Mouse (Mus musculus) liver, postnatal 0 days (tissue): ENCODE measurements around the gene Igflr1. TPM values are rescaled to one million over a fixed set of nuclear protein-coding genes. Genes with fewer than 3 reads are reported as not detected.

Experiments
- ATAC-seq: fragments of 200-750 bp; cut with Nextera tagmentation; 2 replicates; pipeline ENCODE4 v1.8.0; 2017; ENCODE audit warnings: mild to moderate bottlenecking, moderate library complexity
- DNase-seq: peaks from one replicate; pipeline ENCODE4 v3.0.0-alpha.2; 2016
- H3K27ac ChIP-seq: fragments of 300-500 bp; sonication (generic); 2 replicates; pipeline ENCODE4 v1.5.1; 2014; ENCODE audit warnings: antibody characterized with exemption, moderate library complexity, mild to moderate bottlenecking, low read depth
- H3K27me3 ChIP-seq: fragments of 300-500 bp; sonication (generic); 2 replicates; pipeline ENCODE4 v1.6.1; 2014; ENCODE audit warnings: low read length, control low read depth, mixed read lengths; ENCODE audit not compliant: insufficient read depth
- H3K36me3 ChIP-seq: fragments of 300-500 bp; sonication (generic); replicated peaks from 2 replicates; pipeline ENCODE4 v1.6.1; 2014; ENCODE audit warnings: mild to moderate bottlenecking, control low read depth, low read length, moderate library complexity, mixed read lengths; ENCODE audit not compliant: insufficient read depth
- H3K4me1 ChIP-seq: fragments of 300-500 bp; sonication (generic); 2 replicates; pipeline ENCODE4 v1.6.1; 2014; ENCODE audit warnings: antibody characterized with exemption, mild to moderate bottlenecking, control low read depth; ENCODE audit not compliant: insufficient read depth
- H3K4me2 ChIP-seq: fragments of 300-500 bp; sonication (generic); 2 replicates; pipeline ENCODE4 v1.6.1; 2014; ENCODE audit warnings: low read depth, mild to moderate bottlenecking, low read length, moderate library complexity, mixed read lengths
- H3K4me3 ChIP-seq: fragments of 300-500 bp; sonication (generic); 2 replicates; pipeline ENCODE4 v1.5.1; 2014; ENCODE audit warnings: low read depth, low read length
- H3K9ac ChIP-seq: fragments of 300-500 bp; sonication (generic); replicated peaks from 2 replicates; pipeline ENCODE4 v1.6.1; 2014; ENCODE audit warnings: mild to moderate bottlenecking, moderate library complexity
- H3K9me3 ChIP-seq: fragments of 300-500 bp; sonication (generic); 2 replicates; pipeline ENCODE4 v1.6.1; 2016; ENCODE audit warnings: mild to moderate bottlenecking, control low read depth, low read length, mixed read lengths
- CTCF ChIP-seq: sonication (generic); IDR thresholded peaks from 2 replicates; pipeline ENCODE4 v1.5.1; 2016; ENCODE audit warnings: antibody characterized with exemption, low read depth
- EP300 ChIP-seq: IDR thresholded peaks from 2 replicates; pipeline ENCODE4 v1.6.1; 2016; ENCODE audit warnings: antibody characterized with exemption, low read depth, mild to moderate bottlenecking
- WGBS: fragments of 180-500 bp; shearing (Covaris S2); extraction: QIAGEN DNeasy Blood & Tissue Kit; methylation state at CpG from one replicate; pipeline ENCODE4 v1.1.7; 2014; ENCODE audit not compliant: insufficient replicate concordance; 5-methylcytosine and 5-hydroxymethylcytosine counted together
- polyA plus RNA-seq: library from polyadenylated mRNA; unstranded; fragments of >200 nt; fragmentation: Nextera tagmentation; extraction: Ambion mirVana; gene quantifications from 2 replicates; pipeline ENCODE4 v1.2.1, GENCODE M21; 2015

Gene Igflr1
- polyA plus RNA-seq, 1 experiment from 2014 or later: 1.2 TPM

DNA sequence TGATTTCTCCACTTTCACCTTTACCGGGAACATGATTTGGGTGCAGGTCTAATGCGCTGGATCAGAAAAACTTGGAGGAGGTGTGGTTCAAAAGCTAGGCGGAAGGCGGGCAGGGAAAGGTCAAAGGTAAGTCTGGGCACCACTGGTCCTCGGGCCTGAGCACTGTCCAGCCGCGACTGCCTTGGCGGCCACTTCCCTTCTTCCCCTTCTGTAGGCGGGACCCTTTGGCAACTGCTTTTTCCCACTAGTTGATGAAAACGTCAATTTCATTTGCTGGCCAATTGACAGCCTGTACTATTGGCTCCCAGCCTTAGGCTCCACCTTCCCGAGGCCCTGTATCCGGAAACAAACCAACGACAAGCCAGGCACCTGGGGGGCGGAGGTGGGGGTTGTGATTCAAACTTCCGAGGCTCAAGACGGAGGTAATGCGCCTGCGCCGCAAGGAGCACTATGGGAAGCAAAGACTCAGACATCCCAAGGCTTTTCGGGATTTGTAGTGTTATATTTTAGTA is 5.7 kb upstream of the Igflr1 start, which contains the start of gene Lin37:
Lin37 (minus strand) TSS at position 396 of the 512 bp plus-strand sequence.
- under 1% methylated on average over 20 of the region's 20 CpGs for WGBS
- ATAC-seq: peak; percentile 80
- Histone ChIP-seq H3K36me3 (peaks cover 22% of the 10 kb centered on the region), H3K27ac (peak within 1 kb of the TSS; percentile 55), H3K4me2 (peak within 1 kb of the TSS; percentile 80), H3K9me3 (no peaks in the 10 kb centered on the region), H3K9ac (peak within 1 kb of the TSS; percentile 60), H3K4me1 (peaks cover 24% of the 10 kb centered on the region), H3K4me3 (peak within 1 kb of the TSS; percentile 58), H3K27me3 (no peaks in the 10 kb centered on the region)
- TF ChIP-seq EP300 (no peak), CTCF (no peak)
- DNase-seq: peak; percentile 92

DNA sequence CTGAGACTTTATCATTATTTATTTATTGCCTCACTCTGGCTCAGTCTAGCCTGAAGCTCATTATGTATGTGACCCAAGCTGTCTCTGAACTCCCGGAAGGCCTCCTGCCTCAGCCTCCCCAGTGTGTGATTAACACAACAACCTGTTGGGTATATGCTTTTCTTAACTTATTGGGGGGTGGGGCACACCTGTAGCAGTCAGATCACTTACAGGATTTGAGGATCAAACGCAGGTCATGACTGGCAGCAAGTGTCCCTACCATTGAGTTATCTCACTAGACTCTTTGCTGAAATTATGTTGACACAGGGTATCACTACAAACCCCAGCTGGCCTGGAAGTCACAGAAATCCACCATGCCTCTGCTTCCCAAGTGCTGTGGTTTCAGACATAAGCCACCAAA is 4.9 kb upstream of the Igflr1 start:
- TF ChIP-seq EP300: no peak
- 67% methylated on average over 2 of the region's 2 CpGs for WGBS
- DNase-seq (no peak), ATAC-seq (no peak)
- Histone ChIP-seq H3K36me3 (peaks cover 20% of the 10 kb centered on the region), H3K4me2 (peak overlapping the region; percentile 80; the same call in 1 of the 2 replicates), H3K4me3 (no peak overlapping the region), H3K4me1 (peaks cover 24% of the 10 kb centered on the region), H3K27me3 (no peaks in the 10 kb centered on the region), H3K9ac (no peak overlapping the region), H3K9me3 (no peaks in the 10 kb centered on the region), H3K27ac (peak overlapping the region; percentile 55; the same call in 1 of the 2 replicates)

DNA sequence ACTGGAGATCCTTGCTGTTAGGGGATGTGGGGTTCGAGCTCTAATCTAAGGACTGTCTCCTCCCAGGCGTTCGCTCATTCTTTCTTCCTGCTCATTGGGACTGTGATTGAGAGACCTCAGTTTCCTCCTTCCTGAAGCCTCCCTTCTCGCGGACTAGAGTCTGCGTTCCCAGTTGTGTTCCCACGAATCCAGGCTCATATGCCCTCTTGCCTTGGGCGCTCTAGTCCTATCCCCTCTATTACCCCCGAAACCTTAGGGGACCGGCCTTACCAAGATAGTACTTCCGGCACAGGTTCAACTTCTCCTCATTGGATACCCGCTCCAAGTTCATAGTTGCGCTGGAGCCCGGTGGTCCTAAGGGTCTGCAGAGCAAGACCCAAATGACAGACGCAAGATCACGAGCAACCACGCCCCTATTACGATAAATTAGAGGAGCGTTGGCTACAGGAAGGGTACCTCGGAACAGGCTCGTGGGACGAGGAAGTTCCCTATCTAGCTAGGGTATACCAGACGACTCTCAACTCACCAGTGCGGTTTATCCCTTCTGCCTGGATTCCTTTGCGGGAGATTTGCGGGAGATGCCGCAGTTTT is 2.6 kb upstream of the Igflr1 start:
- no peak for ATAC-seq
- peaks cover 24% of the 10 kb centered on the region for H3K4me1 ChIP-seq
- H3K36me3 ChIP-seq: peaks cover 23% of the 10 kb centered on the region
- H3K4me3 ChIP-seq: peak overlapping the region; percentile 73
- peak overlapping the region; percentile 65 for H3K27ac ChIP-seq
- TF ChIP-seq CTCF: no peak
- no peaks in the 10 kb centered on the region for H3K27me3 ChIP-seq
- H3K4me2 ChIP-seq: peak overlapping the region; percentile 93
- under 1% methylated on average over 27 of the region's 27 CpGs for WGBS
- H3K9me3 ChIP-seq: no peaks in the 10 kb centered on the region
- no peak for DNase-seq
- H3K9ac ChIP-seq: peak overlapping the region; percentile 76

DNA sequence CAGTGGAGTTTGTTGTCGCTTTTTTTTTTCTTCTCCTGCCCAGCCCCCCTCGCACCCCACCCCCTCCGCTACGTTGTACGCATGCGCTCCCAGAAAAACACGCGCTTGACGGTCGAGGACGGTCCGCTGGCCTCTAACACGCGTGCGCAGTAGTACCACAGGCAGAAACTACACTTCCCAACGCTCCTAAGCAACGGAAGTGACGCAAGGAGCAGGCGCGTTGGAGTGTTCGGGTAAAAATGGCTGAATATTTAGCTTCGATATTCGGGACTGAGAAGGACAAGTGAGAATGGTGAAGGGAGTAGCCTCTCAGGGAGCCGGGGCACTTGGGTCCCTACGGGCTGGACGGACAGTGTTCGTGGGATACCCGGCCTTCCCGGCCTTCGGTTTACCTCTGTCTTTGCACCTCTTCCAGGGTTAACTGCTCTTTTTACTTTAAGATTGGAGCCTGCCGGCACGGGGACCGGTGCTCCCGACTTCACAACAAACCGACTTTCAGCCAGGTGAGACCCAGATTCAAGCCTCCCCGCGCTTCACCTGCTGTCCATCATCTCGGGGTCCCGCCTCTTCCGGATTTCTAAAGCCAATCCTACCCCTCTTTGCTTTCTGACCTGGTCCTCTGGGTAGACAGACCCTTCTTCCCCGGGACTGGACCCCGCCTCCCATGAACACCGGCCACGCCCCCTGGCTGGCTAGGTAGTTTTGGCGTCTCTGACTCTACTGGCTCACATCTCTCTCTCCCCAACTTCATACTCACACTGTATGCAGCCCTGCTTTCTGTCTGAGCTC is 1.9 kb upstream of the Igflr1 start, which contains the start of the genes U2af1l4, Gm49396 and Psenen:
U2af1l4 (plus strand) TSS at position 185 of the 789 bp plus-strand sequence.
Gm49396 (plus strand) TSS at position 228 of the 789 bp plus-strand sequence.
Psenen (minus strand) TSS at position 511 of the 789 bp plus-strand sequence.
- under 1% methylated on average over 45 of the region's 45 CpGs for WGBS
- ATAC-seq: peak; percentile 85
- peak; percentile 95 for DNase-seq

DNA sequence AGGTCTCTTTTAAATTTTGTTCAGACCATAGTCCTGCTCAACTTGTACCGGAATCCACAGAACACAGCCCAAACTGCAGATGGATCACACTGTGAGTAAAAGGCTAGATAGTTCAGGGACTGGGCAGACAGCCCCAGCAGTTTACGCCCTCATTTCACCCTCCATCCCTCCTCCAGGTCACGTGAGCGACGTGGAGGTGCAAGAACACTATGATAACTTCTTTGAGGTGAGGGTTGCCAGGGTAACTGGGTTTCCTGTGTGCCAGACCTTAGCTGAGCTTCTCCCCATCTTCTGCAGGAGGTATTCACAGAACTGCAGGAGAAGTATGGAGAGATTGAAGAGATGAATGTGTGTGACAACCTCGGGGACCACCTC is 1.3 kb upstream of the Igflr1 start:
- Histone ChIP-seq H3K4me3 (peak overlapping the region; percentile 73), H3K36me3 (peaks cover 30% of the 10 kb centered on the region), H3K9ac (0 out of 2 replicates have a peak overlapping the region, but pooled peaks have one; percentile 23), H3K9me3 (no peaks in the 10 kb centered on the region), H3K4me2 (peak overlapping the region; percentile 74), H3K27ac (peak overlapping the region; percentile 95), H3K4me1 (peaks cover 15% of the 10 kb centered on the region), H3K27me3 (no peaks in the 10 kb centered on the region)
- 32% methylated on average over 6 of the region's 6 CpGs for WGBS
- ATAC-seq (no peak), DNase-seq (no peak)
- TF ChIP-seq EP300: no peak
- no peak for TF ChIP-seq CTCF

More for the DNA sequence above, 1.9 kb upstream of the Igflr1 start, which contains the start of the genes U2af1l4, Gm49396 and Psenen:
- H3K4me3 ChIP-seq: peak within 1 kb of the TSS; percentile 73
- H3K27ac ChIP-seq: peak within 1 kb of the TSS; percentile 95
- no peaks in the 10 kb centered on the region for H3K27me3 ChIP-seq
- peak within 1 kb of the TSS; percentile 93 for H3K4me2 ChIP-seq
- peaks cover 27% of the 10 kb centered on the region for H3K36me3 ChIP-seq
- TF ChIP-seq EP300 (no peak), CTCF (no peak)
- H3K9me3 ChIP-seq: no peaks in the 10 kb centered on the region
- peak within 1 kb of the TSS; percentile 76 for H3K9ac ChIP-seq
- H3K4me1 ChIP-seq: peaks cover 20% of the 10 kb centered on the region

DNA sequence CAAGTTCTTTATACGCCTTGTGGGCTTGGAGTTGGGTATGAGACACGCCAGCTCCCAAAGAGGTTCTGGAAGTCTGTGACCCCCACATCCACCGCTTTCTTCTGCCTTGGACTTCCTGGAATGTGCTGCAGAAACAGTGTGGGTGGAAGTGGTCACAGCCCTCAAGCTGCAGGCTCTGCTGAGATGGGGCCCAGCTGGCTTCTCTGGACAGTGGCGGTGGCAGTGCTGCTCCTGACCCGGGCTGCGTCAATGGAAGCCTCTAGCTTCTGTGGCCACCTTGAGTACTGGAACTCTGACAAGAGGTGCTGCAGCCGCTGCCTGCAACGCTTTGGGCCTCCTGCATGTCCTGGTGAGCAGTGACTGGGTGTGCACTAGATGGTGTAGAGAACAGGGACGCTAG is 806 bp downstream of the Igflr1 start:
- peaks cover 14% of the 10 kb centered on the region for H3K4me1 ChIP-seq
- H3K27me3 ChIP-seq: no peaks in the 10 kb centered on the region
- TF ChIP-seq EP300 (no peak), CTCF (no peak)
- DNase-seq (no peak), ATAC-seq (no peak)
- H3K9ac ChIP-seq: no peak overlapping the region
- H3K4me3 ChIP-seq: no peak overlapping the region
- WGBS: 80% methylated on average over 9 of the region's 9 CpGs
- peaks cover 52% of the 10 kb centered on the region for H3K36me3 ChIP-seq
- no peak overlapping the region for H3K4me2 ChIP-seq
- H3K27ac ChIP-seq: no peak overlapping the region
- no peaks in the 10 kb centered on the region for H3K9me3 ChIP-seq
